9 mouse cellular contexts compared by ENCODE assay signal in genomic region chr10:68976443-68977025, GRCm38 (mm10).
DNase-seq lines count a peak whose midpoint lies in the region; ATAC-seq lines count a peak whose summit lies in the region.
"Had no signal": no experiment of that assay in that cellular context is flagged by ENCODE, and none has a peak within 500 bp of the region (broad histone marks: within the 10 kb centered on the region; RNA-seq: fewer than 3 reads in every experiment).

No protein-coding gene starts in this region.

- 0 out of 2 replicates have a peak, but pooled peaks cover 5% of the 10 kb centered on the region for H3K4me1 ChIP-seq in embryonic facial prominence, embryonic 14.5 days (ENCODE audit: control insufficient read depth, insufficient read depth, low read length)
- H3K4me1 ChIP-seq in limb, embryonic 12.5 days (replicated peaks) = peaks cover 11% of the 10 kb centered on the region; the same call in 1 of the 2 replicates

- 54% methylated on average over 10 of the region's 10 CpGs for WGBS in embryonic facial prominence, embryonic 14.5 days
- 65% methylated on average over 10 of the region's 10 CpGs for WGBS in limb, embryonic 12.5 days

- 0 out of 2 replicates have a peak, but pooled peaks cover 4% of the 10 kb centered on the region for H3K9me3 ChIP-seq in embryonic facial prominence, embryonic 14.5 days (ENCODE audit: control insufficient read depth, low read length)
- H3K9me3 ChIP-seq in limb, embryonic 12.5 days = no peaks in the 10 kb centered on the region

- peak; percentile 68; the same call in 1 of the 2 replicates for ATAC-seq in embryonic facial prominence, embryonic 14.5 days (ENCODE audit: low read depth)
- ATAC-seq in limb, embryonic 12.5 days (ENCODE audit: insufficient number of reproducible peaks, insufficient read depth, low FRiP score, low TSS enrichment, low read depth) = no peak
- ATAC-seq: forebrain, embryonic 16.5 days had no signal

- H3K36me3 ChIP-seq in embryonic facial prominence, embryonic 14.5 days (ENCODE audit: control insufficient read depth, insufficient read depth, low read length) = no peaks in the 10 kb centered on the region
- H3K36me3 ChIP-seq in limb, embryonic 12.5 days = no peaks in the 10 kb centered on the region

- H3K27ac ChIP-seq in embryonic facial prominence, embryonic 14.5 days (replicated peaks; ENCODE audit: low read depth, low read length) = 0 out of 2 replicates have a peak overlapping the region, but pooled peaks have one; percentile 44
- peak overlapping the region; percentile 25; the same call in 1 of the 2 replicates for H3K27ac ChIP-seq in limb, embryonic 12.5 days

- no peak overlapping the region for H3K4me3 ChIP-seq in embryonic facial prominence, embryonic 14.5 days (ENCODE audit: low read depth, low read length)
- no peak overlapping the region for H3K4me3 ChIP-seq in limb, embryonic 12.5 days (replicated peaks)

- peak; percentile 72 for DNase-seq in urinary bladder, postnatal 14 days (ENCODE audit: low spot score)
- no peak for DNase-seq in urinary bladder, postnatal 10 days (ENCODE audit: low spot score)
- DNase-seq in embryonic facial prominence, embryonic 14.5 days (ENCODE audit: low spot score) = peak; percentile 90
- DNase-seq in thymus, postnatal 0 days (ENCODE audit: low spot score) = no peak
- no peak for DNase-seq in right cerebral cortex, postnatal 10 days (ENCODE audit: low spot score in 2 of 2)
- no peak for DNase-seq in cerebellum, postnatal 36 days
- DNase-seq: right cerebral cortex, adult 18-20 months had no signal

- H3K27me3 ChIP-seq in embryonic facial prominence, embryonic 14.5 days (replicated peaks; ENCODE audit: control insufficient read depth, insufficient read depth, low read length) = no peaks in the 10 kb centered on the region
- no peaks in the 10 kb centered on the region for H3K27me3 ChIP-seq in limb, embryonic 12.5 days

- H3K9ac ChIP-seq in embryonic facial prominence, embryonic 14.5 days (ENCODE audit: low read depth, low read length) = no peak overlapping the region
- no peak overlapping the region for H3K9ac ChIP-seq in limb, embryonic 12.5 days (replicated peaks)

- no peak overlapping the region for H3K4me2 ChIP-seq in embryonic facial prominence, embryonic 14.5 days (ENCODE audit: low read depth, low read length)
- H3K4me2 ChIP-seq in limb, embryonic 12.5 days = no peak overlapping the region

Comparison
In these comparisons a context has a peak if more than half of its experiments do, and no peak if none do; other contexts are left out.
1. DNase-seq: peak in urinary bladder, postnatal 14 days (single experiment) and embryonic facial prominence, embryonic 14.5 days (single experiment); none in urinary bladder, postnatal 10 days (single experiment), thymus, postnatal 0 days (single experiment), right cerebral cortex, postnatal 10 days (0 of 2) and cerebellum, postnatal 36 days (0 of 2).